Mouse (Mus musculus) frontal cortex, adult (tissue): ENCODE results near the gene Kiss1r.
A peak's percentile ranks its signal among the peaks of the same experiment; 100 is the strongest.

ENCODE experiments used
- ATAC-seq: cut with Nextera tagmentation; 2 replicates; pipeline ENCODE4 v1.9.2; 2017; ENCODE audit warnings: mild to moderate bottlenecking, moderate library complexity, mixed read lengths; ENCODE audit not compliant: low TSS enrichment

The Kiss1r gene

GRCm38 (mm10) chr10:79897316-79898245, 19.2 kb upstream of the Kiss1r start:
- ATAC-seq = no peak

GRCm38 (mm10) chr10:79900951-79901410, 15.8 kb upstream of the Kiss1r start:
- peak; percentile 87 for ATAC-seq

GRCm38 (mm10) chr10:79906712-79907111, 10.1 kb upstream of the Kiss1r start:
- no peak for ATAC-seq

GRCm38 (mm10) chr10:79907415-79907814, 9.4 kb upstream of the Kiss1r start:
- ATAC-seq = no peak

- peak; percentile 84 for ATAC-seq
Observed at GRCm38 (mm10) chr10:79908167-79909091, 8.3 kb upstream of the Kiss1r start, which contains the start of gene Med16. Med16 (minus strand) TSS chr10:79908923.

- peak; percentile 26 for ATAC-seq
Observed at GRCm38 (mm10) chr10:79909092-79909922, 7.5 kb upstream of the Kiss1r start.

- ATAC-seq = no peak
Observed at GRCm38 (mm10) chr10:79910556-79910955, 6.2 kb upstream of the Kiss1r start, which contains the start of gene Gm26602. Gm26602 (plus strand) TSS chr10:79910856.

- no peak for ATAC-seq
Observed at GRCm38 (mm10) chr10:79912412-79912811, 4.4 kb upstream of the Kiss1r start.

- no peak for ATAC-seq
Observed at GRCm38 (mm10) chr10:79914131-79914947, 2.4 kb upstream of the Kiss1r start.

- no peak for ATAC-seq
Observed at GRCm38 (mm10) chr10:79914948-79915596, 1.7 kb upstream of the Kiss1r start.

- ATAC-seq = peak; percentile 28; the same call in 1 of the 2 replicates
Observed at GRCm38 (mm10) chr10:79916081-79916480, 690 bp upstream of the Kiss1r start.

GRCm38 (mm10) chr10:79917532-79918100, 845 bp downstream of the Kiss1r start:
- no peak for ATAC-seq

GRCm38 (mm10) chr10:79918231-79919078, 1.7 kb downstream of the Kiss1r start:
- ATAC-seq = no peak

- ATAC-seq = no peak
Observed at GRCm38 (mm10) chr10:79919251-79919849, 2.6 kb downstream of the Kiss1r start.

GRCm38 (mm10) chr10:79920056-79920890, 3.5 kb downstream of the Kiss1r start:
- no peak for ATAC-seq

GRCm38 (mm10) chr10:79920958-79921535, 4.3 kb downstream of the Kiss1r start, which contains the start of gene R3hdm4:
R3hdm4 (minus strand) TSS chr10:79921208.
- ATAC-seq = no peak

- no peak for ATAC-seq
Observed at GRCm38 (mm10) chr10:79921572-79921971, 4.8 kb downstream of the Kiss1r start.
